In the genomic region with DNA sequence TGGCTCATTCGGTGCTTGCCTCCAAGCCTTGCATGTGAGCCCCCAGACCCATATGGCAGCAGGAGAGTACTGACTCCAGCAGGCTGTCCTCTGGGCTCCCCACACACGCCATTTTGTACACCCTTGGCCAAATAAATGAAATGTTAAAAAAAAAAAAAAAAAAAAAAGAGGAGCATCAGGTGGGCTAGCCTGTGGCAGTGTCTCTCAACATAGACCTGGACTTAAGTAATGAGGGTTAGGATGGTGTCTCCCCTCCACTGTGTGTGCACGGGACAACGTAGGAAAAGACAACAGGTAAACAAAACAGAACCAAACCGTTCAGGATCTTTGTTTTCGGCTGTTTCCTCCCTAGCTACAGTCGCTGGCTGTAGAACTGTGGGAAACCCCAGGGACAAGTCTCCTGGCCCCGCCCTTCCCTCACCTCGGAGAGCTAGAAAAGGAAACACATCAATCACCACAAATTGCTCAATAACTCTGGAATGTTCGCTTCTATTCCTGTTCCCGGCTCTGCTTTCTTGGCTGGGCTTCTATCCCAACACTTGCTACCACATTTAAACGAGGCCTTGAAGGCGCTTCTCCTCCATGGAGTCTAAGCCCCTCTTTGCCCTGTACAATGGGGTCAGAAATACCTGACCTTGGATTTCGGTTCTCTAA, we compare ENCODE assay signal across 8 mouse cellular contexts. TPM values are rescaled to one million over a fixed set of nuclear protein-coding genes. Genes with fewer than 3 reads are reported as not detected.
DNase-seq lines count a peak whose midpoint lies in the region; ATAC-seq and TF ChIP-seq lines count a peak whose summit lies in the region.

No protein-coding gene starts in this region.

- WGBS in embryonic facial prominence, embryonic 10.5 days: 65% methylated on average over 14 of the region's 14 CpGs
- WGBS in heart, embryonic 10.5 days: 34% methylated on average over 14 of the region's 14 CpGs
- WGBS in kidney, embryonic 15.5 days: 26% methylated on average over 14 of the region's 14 CpGs

- H3K27me3 ChIP-seq in embryonic facial prominence, embryonic 10.5 days (replicated peaks; ENCODE audit: low read depth, poor library complexity, severe bottlenecking): peaks cover 9% of the 10 kb centered on the region
- H3K27me3 ChIP-seq in heart, embryonic 10.5 days (ENCODE audit: insufficient read depth, poor library complexity, severe bottlenecking): no peaks in the 10 kb centered on the region
- H3K27me3 ChIP-seq in kidney, embryonic 15.5 days: peaks cover under 1% of the 10 kb centered on the region; the same call in 1 of the 2 replicates

- no peak for DNase-seq in left cerebral cortex, adult 2 months (ENCODE audit: extremely low spot score in 1 of 2, low spot score in 2 of 2)
- no peak for DNase-seq in left cerebral cortex, adult 8-10 months (ENCODE audit: low spot score in 2 of 2)
- peak; percentile 34 for DNase-seq in embryonic facial prominence, embryonic 10.5 days (ENCODE audit: low spot score)
- DNase-seq in heart, embryonic 10.5 days (ENCODE audit: low spot score): no peak
- peak; percentile 94 for DNase-seq in lung, postnatal 25 days (ENCODE audit: low spot score)
- DNase-seq in layer of hippocampus, postnatal 25 days (ENCODE audit: extremely low spot score in 1 of 2, low spot score in 1 of 2): no peak

- peak overlapping the region; percentile 57 for H3K4me2 ChIP-seq in kidney, embryonic 15.5 days

- 0 out of 2 replicates have a peak overlapping the region, but pooled peaks have one; percentile 15 for H3K9ac ChIP-seq in kidney, embryonic 15.5 days

- intact Hi-C loops in left cerebral cortex, adult 2 months (cut with DNase I): loop anchor here (2.0 to 5.0 kb wide), 2 partner anchors 19 to 74 kb away; a partner anchor contains a TSS

- TF ChIP-seq CTCF in left cerebral cortex, adult 2 months (IDR thresholded peaks at IDR 0.05): no peak

- ATAC-seq in kidney, embryonic 15.5 days (replicated peaks; ENCODE audit: low FRiP score): peak; percentile 40
- no peak for ATAC-seq in activated CD4-positive, CD25-positive, alpha-beta regulatory T cell, adult 4 months

- H3K9me3 ChIP-seq in embryonic facial prominence, embryonic 10.5 days: no peaks in the 10 kb centered on the region
- no peaks in the 10 kb centered on the region for H3K9me3 ChIP-seq in heart, embryonic 10.5 days
- H3K9me3 ChIP-seq in kidney, embryonic 15.5 days (replicated peaks): no peaks in the 10 kb centered on the region

- peaks cover 57% of the 10 kb centered on the region for H3K4me1 ChIP-seq in embryonic facial prominence, embryonic 10.5 days
- peaks cover 74% of the 10 kb centered on the region for H3K4me1 ChIP-seq in heart, embryonic 10.5 days
- H3K4me1 ChIP-seq in kidney, embryonic 15.5 days: peaks cover 58% of the 10 kb centered on the region

- H3K4me3 ChIP-seq in left cerebral cortex, adult 2 months: peak overlapping the region; percentile 32
- H3K4me3 ChIP-seq in embryonic facial prominence, embryonic 10.5 days: peak overlapping the region; percentile 23; the same call in 1 of the 2 replicates
- H3K4me3 ChIP-seq in heart, embryonic 10.5 days: peak overlapping the region; percentile 41
- H3K4me3 ChIP-seq in kidney, embryonic 15.5 days (replicated peaks): peak overlapping the region; percentile 29

- no peaks in the 10 kb centered on the region for H3K36me3 ChIP-seq in embryonic facial prominence, embryonic 10.5 days (replicated peaks)
- no peaks in the 10 kb centered on the region for H3K36me3 ChIP-seq in heart, embryonic 10.5 days
- H3K36me3 ChIP-seq in kidney, embryonic 15.5 days: no peaks in the 10 kb centered on the region

- peak overlapping the region; percentile 87 for H3K27ac ChIP-seq in left cerebral cortex, adult 2 months
- H3K27ac ChIP-seq in embryonic facial prominence, embryonic 10.5 days (replicated peaks): peak overlapping the region; percentile 76
- peak overlapping the region; percentile 92 for H3K27ac ChIP-seq in heart, embryonic 10.5 days
- peak overlapping the region; percentile 98 for H3K27ac ChIP-seq in kidney, embryonic 15.5 days

RNA-seq across cellular contexts. Expression of a gene that starts 0.7 kb away (rescaled TPM):
- total RNA-seq in left cerebral cortex, adult 2 months (2021): not detected
- total RNA-seq in left cerebral cortex, adult 8-10 months (2022): not detected
- polyA plus RNA-seq in embryonic facial prominence, embryonic 10.5 days (2016; fragmentation: Nextera tagmentation; extraction: Ambion mirVana): 1.6 and 1.9 TPM in 2 replicates
- polyA plus RNA-seq in heart, embryonic 10.5 days (2016; fragmentation: Nextera tagmentation; extraction: Ambion mirVana): 0.88 and 2.8 TPM in 2 replicates
- 2.1 TPM in 2 replicates for polyA plus RNA-seq in kidney, embryonic 15.5 days (2015; fragmentation: Nextera tagmentation; extraction: Ambion mirVana)
- polyA plus RNA-seq in activated CD4-positive, CD25-positive, alpha-beta regulatory T cell, adult 4 months (2017; shearing (Covaris generic)): not detected
- not detected for total RNA-seq in layer of hippocampus, postnatal 25 days (2021)

RNA-seq across cellular contexts. Expression of a gene that starts 17.8 kb away (rescaled TPM):
- 10 to 100 TPM; 26.6 to 28.1 TPM for total RNA-seq in left cerebral cortex, adult 2 months (2021)
- 10 to 100 TPM; 22.8 to 26.6 (median 24.3) TPM for total RNA-seq in left cerebral cortex, adult 8-10 months (2022)
- polyA plus RNA-seq in embryonic facial prominence, embryonic 10.5 days (2016; fragmentation: Nextera tagmentation; extraction: Ambion mirVana): 30.0 and 33.1 TPM in 2 replicates
- polyA plus RNA-seq in heart, embryonic 10.5 days (2016; fragmentation: Nextera tagmentation; extraction: Ambion mirVana): 37.1 and 37.2 TPM in 2 replicates
- polyA plus RNA-seq in kidney, embryonic 15.5 days (2015; fragmentation: Nextera tagmentation; extraction: Ambion mirVana): 38.1 and 39.8 TPM in 2 replicates
- polyA plus RNA-seq in activated CD4-positive, CD25-positive, alpha-beta regulatory T cell, adult 4 months (2017; shearing (Covaris generic)): 10 to 100 TPM; 25.1 to 35.6 TPM
- total RNA-seq in layer of hippocampus, postnatal 25 days (2021): 10 to 100 TPM; 23.8 to 29.7 TPM

RNA-seq across cellular contexts. Expression of a gene that starts 18.4 kb away (rescaled TPM):
- 10 to 100 TPM; 22.4 to 28.2 TPM for total RNA-seq in left cerebral cortex, adult 2 months (2021)
- 10 to 100 TPM; 21.7 to 37.3 (median 26.8) TPM for total RNA-seq in left cerebral cortex, adult 8-10 months (2022)
- polyA plus RNA-seq in embryonic facial prominence, embryonic 10.5 days (2016; fragmentation: Nextera tagmentation; extraction: Ambion mirVana): 31.2 and 34.9 TPM in 2 replicates
- 59.9 and 75.5 TPM in 2 replicates for polyA plus RNA-seq in heart, embryonic 10.5 days (2016; fragmentation: Nextera tagmentation; extraction: Ambion mirVana)
- 144 and 153 TPM in 2 replicates for polyA plus RNA-seq in kidney, embryonic 15.5 days (2015; fragmentation: Nextera tagmentation; extraction: Ambion mirVana)
- 100 to 1,000 TPM; 276 to 326 TPM for polyA plus RNA-seq in activated CD4-positive, CD25-positive, alpha-beta regulatory T cell, adult 4 months (2017; shearing (Covaris generic))
- total RNA-seq in layer of hippocampus, postnatal 25 days (2021): 10 to 100 TPM; 20.7 to 25.0 TPM

RNA-seq across cellular contexts. Expression of a gene that starts 20.3 kb away (rescaled TPM):
- 10 to 100 TPM; 66.8 to 70.3 TPM for total RNA-seq in left cerebral cortex, adult 2 months (2021)
- total RNA-seq in left cerebral cortex, adult 8-10 months (2022): 10 to 100 TPM; 60.4 to 65.0 (median 61.0) TPM
- polyA plus RNA-seq in embryonic facial prominence, embryonic 10.5 days (2016; fragmentation: Nextera tagmentation; extraction: Ambion mirVana): 0.66 and 0.99 TPM in 2 replicates
- 6.8 and 10.4 TPM in 2 replicates for polyA plus RNA-seq in heart, embryonic 10.5 days (2016; fragmentation: Nextera tagmentation; extraction: Ambion mirVana)
- polyA plus RNA-seq in kidney, embryonic 15.5 days (2015; fragmentation: Nextera tagmentation; extraction: Ambion mirVana): 1.8 and 2.8 TPM in 2 replicates
- polyA plus RNA-seq in activated CD4-positive, CD25-positive, alpha-beta regulatory T cell, adult 4 months (2017; shearing (Covaris generic)): not detected
- total RNA-seq in layer of hippocampus, postnatal 25 days (2021): 10 to 100 TPM; 50.9 to 62.3 TPM

RNA-seq across cellular contexts. Expression of a gene that starts 24.8 kb away (rescaled TPM):
- 10 to 100 TPM; 18.6 to 21.5 TPM for total RNA-seq in left cerebral cortex, adult 2 months (2021)
- total RNA-seq in left cerebral cortex, adult 8-10 months (2022): 10 to 100 TPM; 20.3 to 22.9 (median 21.9) TPM
- polyA plus RNA-seq in embryonic facial prominence, embryonic 10.5 days (2016; fragmentation: Nextera tagmentation; extraction: Ambion mirVana): 5.2 and 5.6 TPM in 2 replicates
- polyA plus RNA-seq in heart, embryonic 10.5 days (2016; fragmentation: Nextera tagmentation; extraction: Ambion mirVana): 4.7 and 4.8 TPM in 2 replicates
- 6.5 and 8.0 TPM in 2 replicates for polyA plus RNA-seq in kidney, embryonic 15.5 days (2015; fragmentation: Nextera tagmentation; extraction: Ambion mirVana)
- polyA plus RNA-seq in activated CD4-positive, CD25-positive, alpha-beta regulatory T cell, adult 4 months (2017; shearing (Covaris generic)): under 1 TPM; 0.09 to 0.14 TPM
- total RNA-seq in layer of hippocampus, postnatal 25 days (2021): 10 to 100 TPM; 29.2 to 29.4 TPM

Comparison
In these comparisons a context has a peak if more than half of its experiments do, and no peak if none do; other contexts are left out.
1. DNase-seq: peak in embryonic facial prominence, embryonic 10.5 days (single experiment) and lung, postnatal 25 days (single experiment); none in left cerebral cortex, adult 2 months (0 of 2), left cerebral cortex, adult 8-10 months (0 of 2), heart, embryonic 10.5 days (single experiment) and layer of hippocampus, postnatal 25 days (0 of 2).
2. Peak in every context shown above with its lines, with median percentiles within 50 percentile points of each other: H3K27ac ChIP-seq and H3K4me3 ChIP-seq.